In genomic region chr9:56075264-56075663, GRCm38 (mm10) we compare ENCODE assay signal across 8 mouse cellular contexts. TPM values are rescaled to one million over a fixed set of nuclear protein-coding genes. Genes with fewer than 3 reads are reported as not detected.
DNase-seq lines count a peak whose midpoint lies in the region; ATAC-seq and TF ChIP-seq lines count a peak whose summit lies in the region.

No protein-coding gene starts in this region.

- no peak for TF ChIP-seq POLR2A in brain, embryonic 14.5 days (IDR thresholded peaks at IDR 0.05; ENCODE audit: borderline replicate concordance, extremely low read depth, insufficient read depth, insufficient read length, poor library complexity, severe bottlenecking)

- H3K36me3 ChIP-seq in E14TG2a.4 (ENCODE audit: insufficient read depth, low read length): no peaks in the 10 kb centered on the region
- H3K36me3 ChIP-seq in heart, embryonic 15.5 days: no peaks in the 10 kb centered on the region
- no peaks in the 10 kb centered on the region for H3K36me3 ChIP-seq in kidney, postnatal 0 days (ENCODE audit: insufficient read depth, low read length)
- H3K36me3 ChIP-seq in liver, embryonic 12.5 days: no peaks in the 10 kb centered on the region
- peaks cover 34% of the 10 kb centered on the region for H3K36me3 ChIP-seq in neural tube, embryonic 12.5 days

- peak; percentile 89 for TF ChIP-seq CTCF in E14TG2a.4 (conservative IDR thresholded peaks at IDR 0.05; ENCODE audit: low read length)
- TF ChIP-seq CTCF in brain, embryonic 14.5 days (IDR thresholded peaks at IDR 0.05; ENCODE audit: borderline replicate concordance, extremely low read depth, insufficient read depth, insufficient read length): peak; percentile 72; the same call in 1 of the 2 replicates
- TF ChIP-seq CTCF in kidney, postnatal 0 days (IDR thresholded peaks at IDR 0.05; ENCODE audit: low read depth): peak; percentile 88

- H3K9ac ChIP-seq in heart, embryonic 15.5 days: no peak overlapping the region
- H3K9ac ChIP-seq in kidney, postnatal 0 days (ENCODE audit: low read depth, low read length): no peak overlapping the region
- no peak overlapping the region for H3K9ac ChIP-seq in liver, embryonic 12.5 days
- no peak overlapping the region for H3K9ac ChIP-seq in neural tube, embryonic 12.5 days

- peak; percentile 72 for ATAC-seq in heart, embryonic 15.5 days (replicated peaks; ENCODE audit: insufficient number of reproducible peaks, insufficient read depth, low FRiP score, low read depth)
- no peak; the same call in 1 of the 2 replicates for ATAC-seq in kidney, postnatal 0 days (replicated peaks; ENCODE audit: low FRiP score, low read depth)
- peak; percentile 40; the same call in 1 of the 2 replicates for ATAC-seq in liver, embryonic 12.5 days
- peak; percentile 56; the same call in 1 of the 2 replicates for ATAC-seq in neural tube, embryonic 12.5 days (ENCODE audit: low FRiP score, low read depth)

- 6% methylated on average over 4 of the region's 4 CpGs for WGBS in heart, embryonic 15.5 days
- WGBS in kidney, postnatal 0 days: 10% methylated on average over 4 of the region's 4 CpGs
- 3% methylated on average over 4 of the region's 4 CpGs for WGBS in liver, embryonic 12.5 days (ENCODE audit: insufficient replicate concordance)
- 8% methylated on average over 4 of the region's 4 CpGs for WGBS in neural tube, embryonic 12.5 days

- H3K27ac ChIP-seq in heart, embryonic 15.5 days: peak overlapping the region; percentile 72
- H3K27ac ChIP-seq in kidney, postnatal 0 days: peak overlapping the region; percentile 60; the same call in 1 of the 2 replicates
- peak overlapping the region; percentile 58 for H3K27ac ChIP-seq in liver, embryonic 12.5 days
- no peak overlapping the region for H3K27ac ChIP-seq in neural tube, embryonic 12.5 days

- peaks cover 6% of the 10 kb centered on the region; the same call in 1 of the 2 replicates for H3K27me3 ChIP-seq in E14TG2a.4 (ENCODE audit: insufficient read depth, low read length)
- H3K27me3 ChIP-seq in heart, embryonic 15.5 days: no peaks in the 10 kb centered on the region
- no peaks in the 10 kb centered on the region for H3K27me3 ChIP-seq in kidney, postnatal 0 days (ENCODE audit: insufficient read depth, low read length)
- no peaks in the 10 kb centered on the region for H3K27me3 ChIP-seq in liver, embryonic 12.5 days (replicated peaks)
- H3K27me3 ChIP-seq in neural tube, embryonic 12.5 days (replicated peaks): no peaks in the 10 kb centered on the region

- peak overlapping the region; percentile 78 for H3K4me3 ChIP-seq in E14TG2a.4 (replicated peaks; ENCODE audit: low read length)
- no peak overlapping the region for H3K4me3 ChIP-seq in heart, embryonic 15.5 days
- no peak overlapping the region for H3K4me3 ChIP-seq in kidney, postnatal 0 days (replicated peaks; ENCODE audit: low read depth, low read length)
- H3K4me3 ChIP-seq in liver, embryonic 12.5 days: no peak overlapping the region
- no peak overlapping the region for H3K4me3 ChIP-seq in neural tube, embryonic 12.5 days

- H3K4me2 ChIP-seq in heart, embryonic 15.5 days: no peak overlapping the region; the same call in 1 of the 2 replicates
- H3K4me2 ChIP-seq in kidney, postnatal 0 days (ENCODE audit: low read length): no peak overlapping the region
- H3K4me2 ChIP-seq in liver, embryonic 12.5 days: no peak overlapping the region
- H3K4me2 ChIP-seq in neural tube, embryonic 12.5 days (replicated peaks): no peak overlapping the region

- peak; percentile 91 for DNase-seq in brain, embryonic 14.5 days (ENCODE audit: low read depth)
- peak; percentile 26 for DNase-seq in fibroblast of lung, adult 2 months (ENCODE audit: low read depth)
- DNase-seq in kidney, postnatal 0 days (ENCODE audit: low spot score): peak; percentile 96
- DNase-seq in telencephalon, adult 2 months (ENCODE audit: low read depth, low spot score): peak; percentile 41

- H3K4me1 ChIP-seq in E14TG2a.4 (replicated peaks; ENCODE audit: low read depth, low read length): peaks cover 52% of the 10 kb centered on the region
- H3K4me1 ChIP-seq in heart, embryonic 15.5 days (replicated peaks): peaks cover 16% of the 10 kb centered on the region
- H3K4me1 ChIP-seq in kidney, postnatal 0 days (replicated peaks; ENCODE audit: insufficient read depth, low read length): 0 out of 2 replicates have a peak, but pooled peaks cover 4% of the 10 kb centered on the region
- peaks cover 20% of the 10 kb centered on the region for H3K4me1 ChIP-seq in liver, embryonic 12.5 days
- H3K4me1 ChIP-seq in neural tube, embryonic 12.5 days: peaks cover 11% of the 10 kb centered on the region

- no peaks in the 10 kb centered on the region for H3K9me3 ChIP-seq in E14TG2a.4 (ENCODE audit: low read length)
- H3K9me3 ChIP-seq in heart, embryonic 15.5 days (replicated peaks): no peaks in the 10 kb centered on the region
- H3K9me3 ChIP-seq in kidney, postnatal 0 days (replicated peaks; ENCODE audit: low read length): no peaks in the 10 kb centered on the region
- no peaks in the 10 kb centered on the region for H3K9me3 ChIP-seq in liver, embryonic 12.5 days (replicated peaks)
- no peaks in the 10 kb centered on the region for H3K9me3 ChIP-seq in neural tube, embryonic 12.5 days

RNA-seq across cellular contexts. Expression of gene Pstpip1, which starts 14.5 kb away (rescaled TPM):
- 0.74 and 0.97 TPM in 2 replicates for polyA plus RNA-seq in brain, embryonic 14.5 days (2012; rRNA removed)
- 1.8 and 3.3 TPM in 2 replicates for polyA plus RNA-seq in heart, embryonic 15.5 days (2015; fragmentation: Nextera tagmentation; extraction: Ambion mirVana)
- 1.1 and 1.3 TPM in 2 replicates for polyA plus RNA-seq in kidney, postnatal 0 days (2015; fragmentation: Nextera tagmentation; extraction: Ambion mirVana)
- 3.2 and 3.7 TPM in 2 replicates for polyA plus RNA-seq in liver, embryonic 12.5 days (2016; fragmentation: Nextera tagmentation; extraction: Ambion mirVana)
- 0.74 and 0.78 TPM in 2 replicates for polyA plus RNA-seq in neural tube, embryonic 12.5 days (2016; fragmentation: Nextera tagmentation; extraction: Ambion mirVana)

RNA-seq across cellular contexts. Expression of gene Rcn2, which starts 33.6 kb away (rescaled TPM):
- polyA plus RNA-seq in brain, embryonic 14.5 days (2012; rRNA removed): 154 and 160 TPM in 2 replicates
- 123 and 130 TPM in 2 replicates for polyA plus RNA-seq in heart, embryonic 15.5 days (2015; fragmentation: Nextera tagmentation; extraction: Ambion mirVana)
- 230 and 240 TPM in 2 replicates for polyA plus RNA-seq in kidney, postnatal 0 days (2015; fragmentation: Nextera tagmentation; extraction: Ambion mirVana)
- 48.9 and 50.5 TPM in 2 replicates for polyA plus RNA-seq in liver, embryonic 12.5 days (2016; fragmentation: Nextera tagmentation; extraction: Ambion mirVana)
- 308 and 317 TPM in 2 replicates for polyA plus RNA-seq in neural tube, embryonic 12.5 days (2016; fragmentation: Nextera tagmentation; extraction: Ambion mirVana)

Comparison
In these comparisons a context has a peak if more than half of its experiments do, and no peak if none do; other contexts are left out.
1. DNase-seq: peak in every context shown above with its lines; median percentile 96 in kidney, postnatal 0 days; 91 in brain, embryonic 14.5 days; 41 in telencephalon, adult 2 months; 26 in fibroblast of lung, adult 2 months.